Mouse (Mus musculus) embryo, embryonic 10 days (tissue): ENCODE measurements around the gene Uba1.

Experiments
- DNase-seq: peaks from one replicate; pipeline ENCODE4 v3.0.0-alpha.2; 2015; ENCODE audit warnings: low spot score

Gene Uba1

GRCm38 (mm10) chrX:20658026-20658652, at the start of gene Uba1:
Gene Uba1, plus strand, starts transcription at chrX:20658326.
- peak; percentile 89 for DNase-seq

- no peak for DNase-seq
Observed at GRCm38 (mm10) chrX:20608500-20608899, 49.6 kb upstream of the Uba1 start.

GRCm38 (mm10) chrX:20616861-20617175, 41.3 kb upstream of the Uba1 start:
- no peak for DNase-seq

GRCm38 (mm10) chrX:20617176-20617902, 40.8 kb upstream of the Uba1 start, which contains the start of the genes Rbm10 and Ndufb11:
Gene Rbm10, plus strand, starts transcription at chrX:20617503.
Gene Ndufb11, minus strand, starts transcription at chrX:20617619.
- peak; percentile 82 for DNase-seq

GRCm38 (mm10) chrX:20617903-20618399, 40.2 kb upstream of the Uba1 start:
- DNase-seq: peak; percentile 35

GRCm38 (mm10) chrX:20638141-20638540, 20.0 kb upstream of the Uba1 start:
- no peak for DNase-seq

GRCm38 (mm10) chrX:20644780-20645179, 13.3 kb upstream of the Uba1 start:
- no peak for DNase-seq

- no peak for DNase-seq
Observed at GRCm38 (mm10) chrX:20657593-20657992, 533 bp upstream of the Uba1 start.

GRCm38 (mm10) chrX:20658891-20659406, 823 bp downstream of the Uba1 start:
- DNase-seq: peak; percentile 14

GRCm38 (mm10) chrX:20662317-20662715, 4.2 kb downstream of the Uba1 start:
- no peak for DNase-seq

- peak; percentile 85 for DNase-seq
Observed at GRCm38 (mm10) chrX:20662716-20663443, 4.8 kb downstream of the Uba1 start.

GRCm38 (mm10) chrX:20663444-20663790, 5.3 kb downstream of the Uba1 start:
- peak; percentile 5 for DNase-seq

GRCm38 (mm10) chrX:20687519-20688067, 29.5 kb downstream of the Uba1 start, which contains the start of gene Cdk16:
Gene Cdk16, plus strand, starts transcription at chrX:20687954.
- DNase-seq: peak; percentile 90

- DNase-seq: peak; percentile 68
Observed at GRCm38 (mm10) chrX:20688068-20688547, 30.0 kb downstream of the Uba1 start.

- DNase-seq: peak; percentile 67
Observed at GRCm38 (mm10) chrX:20688615-20689014, 30.5 kb downstream of the Uba1 start.

- no peak for DNase-seq
Observed at GRCm38 (mm10) chrX:20691566-20691965, 33.4 kb downstream of the Uba1 start.

- no peak for DNase-seq
Observed at GRCm38 (mm10) chrX:20692616-20693015, 34.5 kb downstream of the Uba1 start.

- no peak for DNase-seq
Observed at GRCm38 (mm10) chrX:20695842-20696241, 37.7 kb downstream of the Uba1 start.

- peak; percentile 74 for DNase-seq
Observed at GRCm38 (mm10) chrX:20703741-20704290, 45.7 kb downstream of the Uba1 start, which contains the start of gene Usp11. Gene Usp11, plus strand, starts transcription at chrX:20703906.

- DNase-seq: peak; percentile 93
Observed at GRCm38 (mm10) chrX:20704295-20705082, 46.4 kb downstream of the Uba1 start.

- no peak for DNase-seq
Observed at GRCm38 (mm10) chrX:20705083-20705402, 46.9 kb downstream of the Uba1 start.
